Mouse (Mus musculus): ENCODE measurements around the gene Epb41l5.

Epb41l5 gene

DNA sequence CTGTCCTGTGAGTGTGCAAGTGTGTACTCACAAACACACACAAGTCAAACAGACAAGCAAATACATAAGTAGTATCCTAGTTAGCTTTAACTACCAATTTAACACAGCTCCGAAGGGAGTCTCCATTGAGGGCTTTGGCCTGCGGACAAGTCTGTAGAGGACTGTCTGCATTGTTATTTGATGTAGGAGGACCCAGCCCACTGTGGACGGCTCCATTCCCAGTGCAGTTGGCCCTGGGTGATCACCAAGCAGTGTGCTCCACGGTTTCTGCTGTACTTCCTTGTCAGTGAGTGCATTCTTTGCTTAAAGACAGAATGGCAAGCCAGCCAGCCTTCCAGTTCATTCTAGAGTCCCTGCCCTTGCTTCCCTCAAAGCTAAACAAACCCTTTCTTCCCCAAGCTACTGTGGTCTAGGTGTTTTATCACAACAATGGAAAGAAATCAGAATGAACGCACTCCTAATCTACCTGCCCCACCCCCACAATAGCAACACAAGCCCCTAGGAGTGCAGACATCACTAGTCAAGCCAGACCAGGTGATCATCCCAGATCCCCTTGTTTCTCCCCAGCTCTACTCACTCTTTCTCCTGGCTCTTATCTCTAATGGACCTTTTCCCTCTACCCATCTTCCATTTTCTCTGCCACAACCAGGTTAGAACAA lies 151.3 kb downstream of the Epb41l5 start:
- DNase-seq, result no peak

DNA sequence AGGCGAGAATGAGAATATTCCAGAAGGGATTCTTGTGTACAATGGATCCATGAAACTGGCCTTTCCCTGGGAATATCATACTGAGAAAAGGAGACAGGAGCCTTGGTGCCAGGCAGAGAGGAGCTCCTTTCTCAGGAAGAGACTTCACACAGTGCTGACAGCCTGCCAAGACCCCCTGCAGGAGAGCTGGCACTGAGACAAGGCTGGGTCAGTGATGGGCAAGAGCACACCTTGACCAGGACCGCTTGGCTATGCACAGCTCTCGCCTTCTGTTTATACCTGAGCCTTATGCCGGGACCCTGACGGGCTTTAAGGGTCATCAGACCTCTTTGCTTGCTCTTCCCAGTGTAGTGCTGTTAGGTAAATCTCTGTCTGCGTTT lies 153.4 kb downstream of the Epb41l5 start:
- DNase-seq, result no peak
